Mouse (Mus musculus): ENCODE measurements around the gene Ppp1cc. TPM values are rescaled to one million over a fixed set of nuclear protein-coding genes. Genes with fewer than 3 reads are reported as not detected.
A peak's percentile ranks its signal among the peaks of the same experiment; 100 is the strongest.

Gene Ppp1cc
- total and polyA plus RNA-seq, 2 experiments from 2014 or later = 157 to 199 TPM

DNA sequence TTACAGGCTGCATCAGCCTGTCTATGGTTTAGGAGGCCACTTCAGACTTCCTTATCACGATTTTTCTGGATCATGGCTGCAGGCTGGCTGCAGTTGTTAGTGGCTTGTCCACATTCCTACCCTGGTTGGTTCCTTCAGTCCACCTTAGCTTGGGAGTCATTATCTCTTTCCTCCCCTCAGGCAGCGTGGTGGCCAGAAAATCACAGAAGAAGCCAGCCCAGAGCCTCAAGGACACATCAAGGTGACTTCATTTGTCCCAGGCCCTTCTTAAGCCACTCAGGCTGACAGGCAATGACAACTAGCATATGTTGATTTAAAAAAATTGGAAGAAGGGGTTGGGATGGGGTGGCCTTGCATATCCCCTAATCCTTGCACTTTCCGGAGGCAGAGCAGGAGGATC, 3.3 kb upstream of the Ppp1cc start:
- H3K36me3 ChIP-seq (replicated peaks; ENCODE audit: control insufficient read depth, insufficient read depth, low read length) = no peaks in the 10 kb centered on the region
- H3K9ac ChIP-seq (replicated peaks; ENCODE audit: low read depth, low read length) = no peak overlapping the region
- H3K27me3 ChIP-seq (ENCODE audit: control insufficient read depth, insufficient read depth, low read length) = no peaks in the 10 kb centered on the region
- DNase-seq (ENCODE audit: low spot score) = no peak
- no peak overlapping the region for H3K4me2 ChIP-seq (ENCODE audit: low read depth, low read length)
- no peak overlapping the region for H3K4me3 ChIP-seq (ENCODE audit: low read depth, low read length)
- no peak for ATAC-seq (ENCODE audit: insufficient read depth, low read depth)
- H3K4me1 ChIP-seq (ENCODE audit: control insufficient read depth, insufficient read depth) = peaks cover 14% of the 10 kb centered on the region
- TF ChIP-seq CTCF (IDR thresholded peaks at IDR 0.05; ENCODE audit: low read depth) = no peak
- no peak for TF ChIP-seq EP300 (IDR thresholded peaks at IDR 0.05; ENCODE audit: low read depth)
- H3K9me3 ChIP-seq (replicated peaks; ENCODE audit: control insufficient read depth, low read length) = no peaks in the 10 kb centered on the region
- 49% methylated on average over 3 of the region's 3 CpGs for WGBS
- H3K27ac ChIP-seq (ENCODE audit: low read depth) = peak overlapping the region; percentile 50; the same call in 1 of the 2 replicates

DNA sequence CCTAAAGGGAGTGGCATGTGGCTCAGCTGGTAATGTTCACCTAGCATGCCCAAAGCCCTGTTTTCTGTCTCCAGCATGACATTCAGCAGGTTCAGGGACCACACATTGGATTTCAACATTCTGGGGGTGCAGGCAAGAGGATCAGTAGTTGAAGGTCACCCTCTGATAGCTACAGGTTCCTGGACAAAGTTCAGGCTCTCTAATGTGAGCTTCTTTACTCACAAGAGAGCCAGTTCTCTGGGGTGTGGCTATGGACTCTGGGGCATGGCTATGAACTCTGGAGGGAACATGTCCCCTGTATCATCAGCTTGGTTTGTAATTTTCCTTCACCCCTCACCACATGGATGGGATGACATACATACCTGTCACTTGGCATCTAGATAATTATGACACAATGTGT, 2.5 kb upstream of the Ppp1cc start:
- H3K27me3 ChIP-seq (ENCODE audit: control insufficient read depth, insufficient read depth, low read length) = no peaks in the 10 kb centered on the region
- no peak overlapping the region for H3K27ac ChIP-seq (ENCODE audit: low read depth)
- no peaks in the 10 kb centered on the region for H3K9me3 ChIP-seq (replicated peaks; ENCODE audit: control insufficient read depth, low read length)
- H3K36me3 ChIP-seq (replicated peaks; ENCODE audit: control insufficient read depth, insufficient read depth, low read length) = peaks cover 1% of the 10 kb centered on the region; the same call in 1 of the 2 replicates
- no peak for ATAC-seq (ENCODE audit: insufficient read depth, low read depth)
- no peak for DNase-seq (ENCODE audit: low spot score)
- no peak overlapping the region for H3K4me2 ChIP-seq (ENCODE audit: low read depth, low read length)
- H3K4me3 ChIP-seq (ENCODE audit: low read depth, low read length) = no peak overlapping the region
- TF ChIP-seq CTCF (IDR thresholded peaks at IDR 0.05; ENCODE audit: low read depth) (no peak), EP300 (IDR thresholded peaks at IDR 0.05; ENCODE audit: low read depth) (no peak)
- peaks cover 20% of the 10 kb centered on the region for H3K4me1 ChIP-seq (ENCODE audit: control insufficient read depth, insufficient read depth)
- no peak overlapping the region for H3K9ac ChIP-seq (replicated peaks; ENCODE audit: low read depth, low read length)

DNA sequence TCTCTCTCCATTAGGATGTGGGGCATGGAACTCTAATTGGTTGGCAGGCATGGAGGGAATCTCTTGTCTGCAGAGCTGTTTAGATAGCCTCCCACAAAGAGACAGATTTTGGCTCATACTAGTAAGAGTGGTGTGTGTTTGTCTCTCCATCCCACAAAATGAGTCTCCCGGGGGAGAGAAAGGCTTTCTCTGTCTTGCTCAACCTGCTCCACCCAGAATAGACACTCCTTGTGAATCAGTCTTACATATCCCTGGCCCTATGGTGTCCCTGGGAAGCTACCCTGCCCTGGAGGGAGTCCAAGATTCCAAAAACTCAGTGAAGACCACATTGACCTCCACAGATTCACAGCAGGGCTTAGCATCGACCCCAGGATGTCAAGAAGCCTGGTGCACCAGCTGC, 1.6 kb upstream of the Ppp1cc start:
- TF ChIP-seq CTCF (IDR thresholded peaks at IDR 0.05; ENCODE audit: low read depth) (no peak), EP300 (IDR thresholded peaks at IDR 0.05; ENCODE audit: low read depth) (no peak)
- Histone ChIP-seq H3K4me3 (ENCODE audit: low read depth, low read length) (no peak overlapping the region), H3K27ac (ENCODE audit: low read depth) (no peak overlapping the region), H3K27me3 (ENCODE audit: control insufficient read depth, insufficient read depth, low read length) (no peaks in the 10 kb centered on the region), H3K9me3 (replicated peaks; ENCODE audit: control insufficient read depth, low read length) (no peaks in the 10 kb centered on the region), H3K36me3 (replicated peaks; ENCODE audit: control insufficient read depth, insufficient read depth, low read length) (peaks cover 10% of the 10 kb centered on the region; the same call in 1 of the 2 replicates), H3K4me1 (ENCODE audit: control insufficient read depth, insufficient read depth) (peaks cover 27% of the 10 kb centered on the region), H3K9ac (replicated peaks; ENCODE audit: low read depth, low read length) (no peak overlapping the region), H3K4me2 (ENCODE audit: low read depth, low read length) (no peak overlapping the region)
- DNase-seq (ENCODE audit: low spot score) (no peak), ATAC-seq (ENCODE audit: insufficient read depth, low read depth) (no peak)
- 57% methylated on average over 2 of the region's 2 CpGs for WGBS

DNA sequence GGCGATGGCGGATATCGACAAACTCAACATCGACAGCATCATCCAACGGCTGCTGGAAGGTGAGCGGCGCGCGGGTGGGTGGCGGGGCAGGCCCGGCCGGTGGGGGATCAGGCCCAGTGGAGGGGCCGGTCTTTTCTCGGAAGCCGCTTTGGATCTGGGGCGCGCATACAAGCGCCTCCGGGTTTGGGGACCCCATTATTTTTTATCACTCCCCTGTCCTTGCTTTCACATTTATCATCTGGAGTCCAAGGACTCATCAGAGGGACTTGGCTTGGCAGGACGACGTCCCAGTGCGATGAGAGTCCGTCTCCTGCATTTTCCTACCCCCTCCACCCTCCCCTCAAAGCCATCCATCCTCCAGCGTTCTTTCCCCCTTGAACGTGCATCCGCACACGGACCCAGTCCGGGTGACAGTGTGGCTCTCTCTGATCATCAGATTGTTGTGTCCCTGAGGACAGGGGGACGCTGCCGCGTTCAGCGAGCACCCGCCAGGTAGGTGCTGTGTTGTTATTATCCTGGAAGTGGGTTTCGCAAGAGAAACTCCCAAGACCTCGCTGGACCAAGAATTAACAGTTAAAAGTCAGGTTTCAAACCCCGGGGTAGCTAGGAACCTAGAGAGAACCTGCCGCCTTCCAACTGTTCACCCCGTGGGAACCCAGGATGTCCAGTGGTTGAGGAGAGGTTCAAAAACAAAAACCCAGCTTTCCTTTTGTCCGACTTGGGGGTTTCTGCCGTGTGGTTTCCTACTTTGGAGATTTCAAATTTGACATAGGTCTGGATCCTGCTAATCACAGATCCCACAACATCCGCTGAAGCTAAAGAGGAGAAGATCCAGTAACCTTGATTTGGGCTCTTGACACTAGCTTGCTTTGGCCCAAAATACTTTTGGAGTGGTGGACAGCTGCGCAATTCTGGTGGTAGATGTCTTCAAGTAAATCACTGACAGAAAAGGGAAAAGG, 758 bp downstream of the Ppp1cc start:
- peak overlapping the region; percentile 98 for H3K9ac ChIP-seq (replicated peaks; ENCODE audit: low read depth, low read length)
- no peaks in the 10 kb centered on the region for H3K27me3 ChIP-seq (ENCODE audit: control insufficient read depth, insufficient read depth, low read length)
- DNase-seq (ENCODE audit: low spot score) = no peak
- peak overlapping the region; percentile 97 for H3K4me3 ChIP-seq (ENCODE audit: low read depth, low read length)
- peak overlapping the region; percentile 77 for H3K4me2 ChIP-seq (ENCODE audit: low read depth, low read length)
- H3K27ac ChIP-seq (ENCODE audit: low read depth) = peak overlapping the region; percentile 76
- H3K36me3 ChIP-seq (replicated peaks; ENCODE audit: control insufficient read depth, insufficient read depth, low read length) = peaks cover 29% of the 10 kb centered on the region; the same call in 1 of the 2 replicates
- H3K9me3 ChIP-seq (replicated peaks; ENCODE audit: control insufficient read depth, low read length) = no peaks in the 10 kb centered on the region
- peaks cover 49% of the 10 kb centered on the region for H3K4me1 ChIP-seq (ENCODE audit: control insufficient read depth, insufficient read depth)
- no peak; the same call in 1 of the 2 replicates for ATAC-seq (ENCODE audit: insufficient read depth, low read depth)
- TF ChIP-seq EP300 (IDR thresholded peaks at IDR 0.05; ENCODE audit: low read depth) = no peak
- TF ChIP-seq CTCF (IDR thresholded peaks at IDR 0.05; ENCODE audit: low read depth) = no peak
- 1% methylated on average over 38 of the region's 42 CpGs for WGBS

DNA sequence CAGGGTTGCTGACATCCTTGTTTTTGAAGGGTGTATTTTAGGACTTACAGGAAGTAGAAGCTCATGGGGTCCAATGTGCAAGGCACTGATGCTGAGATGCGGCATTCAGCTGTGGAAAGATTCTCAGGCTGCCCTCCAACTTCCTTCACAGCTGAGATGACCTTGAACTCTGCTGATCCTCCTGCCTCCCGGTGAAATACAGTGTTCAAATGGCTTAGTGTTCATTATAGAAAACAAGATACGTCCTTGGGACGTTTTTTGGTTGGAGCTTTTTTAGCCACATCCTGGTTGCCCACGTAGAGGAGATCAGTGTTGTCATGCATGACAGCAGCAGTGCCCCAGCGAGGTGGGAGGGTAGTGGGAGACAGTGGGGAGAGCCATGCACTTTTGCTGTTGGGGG, 5.1 kb downstream of the Ppp1cc start:
- ATAC-seq (ENCODE audit: insufficient read depth, low read depth) (no peak), DNase-seq (ENCODE audit: low spot score) (no peak)
- Histone ChIP-seq H3K36me3 (replicated peaks; ENCODE audit: control insufficient read depth, insufficient read depth, low read length) (peaks cover 43% of the 10 kb centered on the region), H3K4me2 (ENCODE audit: low read depth, low read length) (peak overlapping the region; percentile 13; the same call in 1 of the 2 replicates), H3K4me1 (ENCODE audit: control insufficient read depth, insufficient read depth) (peaks cover 77% of the 10 kb centered on the region), H3K4me3 (ENCODE audit: low read depth, low read length) (no peak overlapping the region), H3K27me3 (ENCODE audit: control insufficient read depth, insufficient read depth, low read length) (no peaks in the 10 kb centered on the region), H3K27ac (ENCODE audit: low read depth) (peak overlapping the region; percentile 63; the same call in 1 of the 2 replicates), H3K9me3 (replicated peaks; ENCODE audit: control insufficient read depth, low read length) (no peaks in the 10 kb centered on the region), H3K9ac (replicated peaks; ENCODE audit: low read depth, low read length) (no peak overlapping the region)
- TF ChIP-seq EP300 (IDR thresholded peaks at IDR 0.05; ENCODE audit: low read depth) = no peak
- TF ChIP-seq CTCF (IDR thresholded peaks at IDR 0.05; ENCODE audit: low read depth) = no peak
- 18% methylated on average over 6 of the region's 6 CpGs for WGBS

Data from heart, postnatal 0 days (tissue).